12 mouse cellular contexts compared by ENCODE assay signal in the genomic region with DNA sequence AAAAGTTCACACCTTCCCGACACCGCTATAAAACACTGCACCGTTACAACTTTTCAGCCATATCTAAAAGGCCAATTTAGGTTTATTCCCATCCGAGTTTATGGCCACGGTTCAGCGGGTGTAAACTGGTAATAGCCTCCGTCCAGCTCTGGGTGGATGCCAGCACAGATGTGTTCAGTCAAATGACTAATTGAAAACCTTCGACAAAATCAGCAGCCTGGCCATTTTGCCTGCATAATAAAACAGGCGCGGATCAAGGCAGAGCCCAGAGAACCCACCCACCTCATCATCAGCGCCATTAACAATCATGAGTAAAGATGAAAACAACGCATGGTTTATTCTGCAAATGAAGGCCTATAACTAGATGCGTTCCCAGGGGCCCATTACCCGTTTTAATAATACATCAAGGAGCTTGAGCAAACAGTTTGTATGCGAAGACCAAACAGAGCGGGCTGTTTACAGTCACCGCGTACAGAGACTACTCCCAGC.
DNase-seq lines count a peak whose midpoint lies in the region; ATAC-seq and TF ChIP-seq lines count a peak whose summit lies in the region.
"Had no signal": no experiment of that assay in that cellular context is flagged by ENCODE, and none has a peak within 500 bp of the region (broad histone marks: within the 10 kb centered on the region; RNA-seq: fewer than 3 reads in every experiment).

No protein-coding gene starts in this region.

- ATAC-seq in hindbrain, embryonic 11.5 days (ENCODE audit: low FRiP score): peak; percentile 73
- ATAC-seq in forebrain, embryonic 15.5 days (replicated peaks): peak; percentile 45
- 0 out of 2 replicates have a peak, but pooled peaks have one; percentile 23 for ATAC-seq in midbrain, postnatal 0 days (ENCODE audit: low FRiP score)
- ATAC-seq in inflammation-experienced regulatory T-cells, adult 6 months: no peak

- H3K4me2 ChIP-seq in hindbrain, embryonic 11.5 days (replicated peaks; ENCODE audit: low read depth, low read length): no peak overlapping the region
- peak overlapping the region; percentile 25 for H3K4me2 ChIP-seq in forebrain, embryonic 15.5 days (replicated peaks)
- no peak overlapping the region for H3K4me2 ChIP-seq in midbrain, postnatal 0 days (ENCODE audit: low read depth, low read length, poor library complexity, severe bottlenecking)

- no peaks in the 10 kb centered on the region for H3K9me3 ChIP-seq in hindbrain, embryonic 11.5 days (ENCODE audit: control insufficient read depth, low read length)
- no peaks in the 10 kb centered on the region for H3K9me3 ChIP-seq in hindbrain, embryonic 10.5 days
- no peaks in the 10 kb centered on the region for H3K9me3 ChIP-seq in forebrain, embryonic 15.5 days
- H3K9me3 ChIP-seq in midbrain, postnatal 0 days (ENCODE audit: low read length): no peaks in the 10 kb centered on the region

- H3K9ac ChIP-seq in hindbrain, embryonic 11.5 days (ENCODE audit: low read depth, low read length): no peak overlapping the region
- H3K9ac ChIP-seq in forebrain, embryonic 15.5 days (replicated peaks): no peak overlapping the region; the same call in 1 of the 2 replicates
- no peak overlapping the region for H3K9ac ChIP-seq in midbrain, postnatal 0 days (replicated peaks; ENCODE audit: low read length, poor library complexity, severe bottlenecking)

- 67% methylated on average over 18 of the region's 18 CpGs for WGBS in hindbrain, embryonic 11.5 days
- WGBS in hindbrain, embryonic 10.5 days: 86% methylated on average over 18 of the region's 18 CpGs
- WGBS in forebrain, embryonic 15.5 days: 15% methylated on average over 18 of the region's 18 CpGs
- WGBS in midbrain, postnatal 0 days: 43% methylated on average over 18 of the region's 18 CpGs

- H3K27ac ChIP-seq in hindbrain, embryonic 11.5 days (ENCODE audit: low read depth, low read length): peak overlapping the region; percentile 17; the same call in 1 of the 2 replicates
- H3K27ac ChIP-seq in hindbrain, embryonic 10.5 days: no peak overlapping the region
- 0 out of 2 replicates have a peak overlapping the region, but pooled peaks have one; percentile 2 for H3K27ac ChIP-seq in forebrain, embryonic 15.5 days (replicated peaks)
- no peak overlapping the region for H3K27ac ChIP-seq in midbrain, postnatal 0 days (ENCODE audit: low read depth, low read length)

- no peaks in the 10 kb centered on the region for H3K27me3 ChIP-seq in hindbrain, embryonic 11.5 days (ENCODE audit: control insufficient read depth, insufficient read depth, low read length)
- peaks cover 30% of the 10 kb centered on the region for H3K27me3 ChIP-seq in hindbrain, embryonic 10.5 days (ENCODE audit: insufficient read depth, poor library complexity, severe bottlenecking)
- H3K27me3 ChIP-seq in forebrain, embryonic 15.5 days: peaks cover 6% of the 10 kb centered on the region
- no peaks in the 10 kb centered on the region for H3K27me3 ChIP-seq in midbrain, postnatal 0 days (ENCODE audit: insufficient read depth, low read length)

- intact Hi-C loops in left cerebral cortex, postnatal 25 days (cut with DNase I): no loop called here

- no peak for DNase-seq in hindbrain, embryonic 11.5 days (ENCODE audit: low spot score)
- no peak for DNase-seq in hindbrain, embryonic 10.5 days (ENCODE audit: low spot score)
- DNase-seq in kidney, postnatal 4 days: peak; percentile 63 to 76
- peak; percentile 38 for DNase-seq in midbrain, postnatal 0 days (ENCODE audit: low spot score)
- no peak for DNase-seq in left cerebral cortex, postnatal 25 days (ENCODE audit: low spot score in 2 of 2)
- DNase-seq in cerebellum, adult 11-12 months: no peak
- DNase-seq: adrenal gland, postnatal 25 days; cerebellum, adult 9-10 months; heart, adult 18-20 months; heart, postnatal 4 days had no signal

- no peaks in the 10 kb centered on the region for H3K4me1 ChIP-seq in hindbrain, embryonic 11.5 days (replicated peaks; ENCODE audit: control insufficient read depth, insufficient read depth, low read length)
- H3K4me1 ChIP-seq in hindbrain, embryonic 10.5 days (replicated peaks): peaks cover 30% of the 10 kb centered on the region
- peaks cover 18% of the 10 kb centered on the region for H3K4me1 ChIP-seq in forebrain, embryonic 15.5 days
- no peaks in the 10 kb centered on the region; the same call in 1 of the 2 replicates for H3K4me1 ChIP-seq in midbrain, postnatal 0 days (ENCODE audit: insufficient read depth, low read length)

- H3K36me3 ChIP-seq in hindbrain, embryonic 11.5 days (ENCODE audit: control insufficient read depth, insufficient read depth, low read length): no peaks in the 10 kb centered on the region
- H3K36me3 ChIP-seq in hindbrain, embryonic 10.5 days: no peaks in the 10 kb centered on the region
- no peaks in the 10 kb centered on the region for H3K36me3 ChIP-seq in forebrain, embryonic 15.5 days
- no peaks in the 10 kb centered on the region for H3K36me3 ChIP-seq in midbrain, postnatal 0 days (ENCODE audit: insufficient read depth, low read length)

- no peak for TF ChIP-seq CTCF in midbrain, postnatal 0 days (IDR thresholded peaks at IDR 0.05)

- no peak overlapping the region for H3K4me3 ChIP-seq in hindbrain, embryonic 11.5 days (ENCODE audit: low read depth, low read length)
- H3K4me3 ChIP-seq in hindbrain, embryonic 10.5 days: no peak overlapping the region
- no peak overlapping the region for H3K4me3 ChIP-seq in forebrain, embryonic 15.5 days
- no peak overlapping the region for H3K4me3 ChIP-seq in midbrain, postnatal 0 days (ENCODE audit: low read depth, low read length)

Comparison
In these comparisons a context has a peak if more than half of its experiments do, and no peak if none do; other contexts are left out.
1. H3K27ac ChIP-seq: peak in hindbrain, embryonic 11.5 days (single experiment) and forebrain, embryonic 15.5 days (single experiment); none in hindbrain, embryonic 10.5 days (single experiment) and midbrain, postnatal 0 days (single experiment).
2. DNase-seq: peak in kidney, postnatal 4 days (2 of 2) and midbrain, postnatal 0 days (single experiment); none in hindbrain, embryonic 11.5 days (single experiment), hindbrain, embryonic 10.5 days (single experiment), left cerebral cortex, postnatal 25 days (0 of 2) and cerebellum, adult 11-12 months (single experiment).